Mouse (Mus musculus) liver, adult 2 months (tissue): Measurements from ENCODE around the gene Scgb3a1. TPM values are rescaled to one million over a fixed set of nuclear protein-coding genes. Genes with fewer than 3 reads are reported as not detected.
A peak's percentile ranks its signal among the peaks of the same experiment; 100 is the strongest.

Experiments used
- DNase-seq: peaks from one replicate; pipeline ENCODE4 v3.0.0-alpha.2; 2011; ENCODE audit warnings: low read depth, low spot score; ENCODE audit errors: extremely low read depth
- H3K27ac ChIP-seq: fragments of 200-500 bp; replicated peaks from 2 replicates; pipeline ENCODE4 v1.5.1; 2012; ENCODE audit warnings: low read depth, mild to moderate bottlenecking, control low read depth, inconsistent platforms, low read length; ENCODE audit not compliant: insufficient read depth
- H3K27me3 ChIP-seq: fragments of 200-500 bp; 2 replicates; pipeline ENCODE4 v1.6.1; 2012; ENCODE audit warnings: mild to moderate bottlenecking, moderate library complexity, low read length, inconsistent platforms; ENCODE audit not compliant: control insufficient read depth, insufficient read depth
- H3K36me3 ChIP-seq: fragments of 200-500 bp; 2 replicates; pipeline ENCODE4 v1.6.1; 2012; ENCODE audit warnings: low read length, inconsistent platforms; ENCODE audit not compliant: control insufficient read depth, insufficient read depth
- H3K4me1 ChIP-seq: fragments of 200-500 bp; 2 replicates; pipeline ENCODE4 v1.6.1; 2011; ENCODE audit warnings: low read length; ENCODE audit not compliant: control insufficient read depth, insufficient read depth
- H3K4me3 ChIP-seq: fragments of 200-500 bp; 2 replicates; pipeline ENCODE4 v1.5.1; 2011; ENCODE audit warnings: low read depth, mild to moderate bottlenecking, control low read depth, low read length, moderate library complexity; ENCODE audit not compliant: insufficient read depth
- H3K79me2 ChIP-seq: fragments of 200-500 bp; 2 replicates; pipeline ENCODE4 v1.6.1; 2012; ENCODE audit warnings: inconsistent platforms, mild to moderate bottlenecking, low read length, moderate library complexity; ENCODE audit not compliant: control insufficient read depth, insufficient read depth
- H3K9ac ChIP-seq: fragments of 200-500 bp; 2 replicates; pipeline ENCODE4 v1.6.1; 2012; ENCODE audit warnings: low read depth, mild to moderate bottlenecking, control low read depth, inconsistent platforms, low read length
- CTCF ChIP-seq: fragments of 200-500 bp; IDR thresholded peaks from 2 replicates; pipeline ENCODE4 v1.5.1; 2011; ENCODE audit warnings: low read depth, low read length, control low read depth
- POLR2A ChIP-seq: fragments of 200-500 bp; IDR thresholded peaks from 2 replicates; pipeline ENCODE4 v1.6.1; 2011; ENCODE audit warnings: low read length, control low read depth; ENCODE audit not compliant: insufficient read depth; ENCODE audit errors: extremely low read depth
- WGBS: fragments of 180-500 bp; shearing (Covaris S2); methylation state at CpG from one replicate; pipeline ENCODE4 v1.1.7; 2018; 5-methylcytosine and 5-hydroxymethylcytosine counted together
- polyA plus RNA-seq: library from polyadenylated mRNA; depleted of rRNA; stranded (reverse); fragments of >200 nt; gene quantifications from 2 replicates; pipeline ENCODE4 v1.2.3, GENCODE M21; 2012
- total RNA-seq: library from RNA; depleted of rRNA; stranded (reverse); fragments of >200 nt; gene quantifications from 2 replicates; pipeline ENCODE4 v1.2.3, GENCODE M21; 2014

Scgb3a1 gene
- total and polyA plus RNA-seq, 2 experiments = 0.22 TPM; not detected in 1

GRCm38 (mm10) chr11:49653079-49653408 is 10.4 kb upstream of the Scgb3a1 start:
- Histone ChIP-seq H3K4me3 (no peak overlapping the region), H3K36me3 (no peaks in the 10 kb centered on the region), H3K79me2 (no peaks in the 10 kb centered on the region), H3K27ac (no peak overlapping the region), H3K4me1 (peaks cover 7% of the 10 kb centered on the region; the same call in 1 of the 2 replicates), H3K27me3 (no peaks in the 10 kb centered on the region), H3K9ac (no peak overlapping the region)
- DNase-seq = no peak
- TF ChIP-seq POLR2A = no peak
- no peak for TF ChIP-seq CTCF
- 20% methylated on average over 11 of the region's 11 CpGs for WGBS

DNA sequence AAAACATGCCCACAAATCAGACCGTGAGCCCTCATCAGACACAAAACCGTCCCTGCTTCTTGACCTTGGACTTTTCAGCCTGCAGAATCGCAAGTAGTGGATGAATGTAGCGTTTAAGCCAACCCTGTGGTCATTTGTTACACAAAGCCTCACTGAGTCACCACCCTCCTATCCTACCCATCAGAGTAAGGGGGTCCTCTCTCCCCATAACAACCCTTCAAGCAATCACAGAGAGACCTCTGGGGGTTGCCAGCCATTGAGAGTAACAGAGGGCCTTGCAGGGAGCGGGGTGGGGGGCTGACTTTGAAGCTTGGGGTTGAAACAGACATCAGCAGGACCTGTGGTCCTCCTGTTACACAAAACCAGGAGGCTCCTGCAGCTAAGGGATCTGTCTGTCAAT is 8.8 kb upstream of the Scgb3a1 start:
- WGBS = 96% methylated on average over 5 of the region's 5 CpGs
- no peak overlapping the region for H3K27ac ChIP-seq
- no peaks in the 10 kb centered on the region for H3K79me2 ChIP-seq
- H3K4me1 ChIP-seq = peaks cover 9% of the 10 kb centered on the region
- no peak overlapping the region for H3K4me3 ChIP-seq
- no peaks in the 10 kb centered on the region for H3K27me3 ChIP-seq
- TF ChIP-seq CTCF (no peak), POLR2A (no peak)
- no peaks in the 10 kb centered on the region for H3K36me3 ChIP-seq
- no peak for DNase-seq
- no peak overlapping the region for H3K9ac ChIP-seq

DNA sequence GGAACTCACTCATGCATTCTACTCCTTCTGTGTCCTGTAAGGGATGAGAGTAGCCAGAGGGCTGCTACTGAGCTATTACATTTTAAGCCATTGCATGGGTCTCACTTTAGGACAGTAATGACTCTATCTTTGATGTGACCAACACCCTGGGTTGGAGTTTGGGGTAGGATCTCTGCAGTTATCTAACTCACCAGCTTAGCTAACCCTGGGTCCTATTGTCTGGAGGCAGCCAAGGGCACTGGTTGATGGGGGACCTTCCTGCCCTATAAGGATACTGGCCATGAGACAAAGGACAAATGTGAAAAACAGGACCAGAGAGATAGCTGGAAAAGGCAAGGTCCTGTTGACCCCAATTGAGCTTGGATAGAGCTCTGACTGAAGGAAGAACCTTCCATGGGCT is 7.9 kb upstream of the Scgb3a1 start:
- Histone ChIP-seq H3K27ac (no peak overlapping the region), H3K79me2 (no peaks in the 10 kb centered on the region), H3K9ac (no peak overlapping the region), H3K27me3 (no peaks in the 10 kb centered on the region), H3K4me1 (peaks cover 8% of the 10 kb centered on the region), H3K4me3 (no peak overlapping the region), H3K36me3 (no peaks in the 10 kb centered on the region)
- DNase-seq = no peak
- TF ChIP-seq POLR2A = no peak
- TF ChIP-seq CTCF = no peak

DNA sequence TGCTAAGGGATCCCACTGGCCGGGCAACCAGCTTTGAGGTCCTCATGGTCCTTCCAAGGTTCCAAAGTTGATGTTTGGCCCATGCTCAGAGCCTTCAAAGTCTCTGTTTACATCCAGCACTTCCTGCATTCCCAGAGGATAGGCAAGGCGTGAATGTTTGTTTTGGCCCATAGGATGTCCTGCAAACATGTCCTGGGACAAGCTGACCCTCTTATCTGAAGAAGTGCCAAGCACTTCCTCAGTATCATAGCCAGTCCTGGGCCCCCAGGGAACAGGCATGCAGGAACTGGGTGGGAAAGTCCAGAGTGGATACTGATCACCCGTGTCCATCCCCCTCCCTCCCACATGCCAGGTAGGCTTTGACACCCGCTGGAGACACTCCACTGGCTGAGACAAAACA is 5.3 kb upstream of the Scgb3a1 start:
- H3K79me2 ChIP-seq = no peaks in the 10 kb centered on the region
- no peaks in the 10 kb centered on the region for H3K36me3 ChIP-seq
- H3K27me3 ChIP-seq = no peaks in the 10 kb centered on the region
- WGBS = 55% methylated on average over 4 of the region's 4 CpGs
- H3K9ac ChIP-seq = no peak overlapping the region
- no peak for TF ChIP-seq POLR2A
- peak overlapping the region; percentile 50; the same call in 1 of the 2 replicates for H3K27ac ChIP-seq
- DNase-seq = peak; percentile 20
- peaks cover 3% of the 10 kb centered on the region for H3K4me1 ChIP-seq
- no peak overlapping the region for H3K4me3 ChIP-seq

DNA sequence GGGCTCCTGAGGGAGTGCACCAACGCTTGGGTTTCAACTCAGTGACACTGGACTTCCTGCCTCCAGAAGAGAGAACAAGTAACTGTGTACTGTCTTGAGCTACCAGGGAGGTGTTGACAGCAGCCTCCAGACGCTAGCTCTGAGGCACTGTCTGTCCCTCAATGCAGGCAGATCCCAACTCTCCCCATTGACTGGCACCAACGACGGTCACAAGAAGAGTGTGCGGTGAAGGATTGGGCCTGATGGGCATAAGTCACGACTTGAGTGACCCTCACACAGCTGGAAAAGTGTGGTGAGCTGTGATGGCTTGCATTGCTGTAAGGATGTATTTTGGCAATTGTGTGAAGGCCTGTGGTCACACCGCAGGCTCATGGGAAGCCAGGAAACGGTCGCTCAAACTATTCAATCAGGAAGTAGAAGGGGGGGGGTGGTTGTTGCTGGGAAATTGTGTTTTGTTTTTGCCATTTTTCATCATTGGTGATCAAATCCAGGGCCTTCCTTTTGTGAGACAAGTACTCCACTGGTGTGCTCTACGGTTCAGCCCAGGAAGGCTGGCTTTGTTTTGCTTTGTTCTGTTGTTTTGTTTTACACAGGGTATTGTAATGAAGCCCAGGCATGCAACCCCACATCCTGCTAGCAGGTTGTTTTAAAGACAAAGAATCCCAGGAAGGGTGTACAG is 4.5 kb upstream of the Scgb3a1 start:
- no peak overlapping the region for H3K4me3 ChIP-seq
- H3K9ac ChIP-seq = no peak overlapping the region
- no peaks in the 10 kb centered on the region for H3K27me3 ChIP-seq
- peak overlapping the region; percentile 8 for H3K27ac ChIP-seq
- 61% methylated on average over 10 of the region's 10 CpGs for WGBS
- TF ChIP-seq CTCF = no peak
- no peak for TF ChIP-seq POLR2A
- no peaks in the 10 kb centered on the region for H3K36me3 ChIP-seq
- peak; percentile 14 for DNase-seq
- no peaks in the 10 kb centered on the region for H3K79me2 ChIP-seq
- H3K4me1 ChIP-seq = peaks cover 2% of the 10 kb centered on the region

DNA sequence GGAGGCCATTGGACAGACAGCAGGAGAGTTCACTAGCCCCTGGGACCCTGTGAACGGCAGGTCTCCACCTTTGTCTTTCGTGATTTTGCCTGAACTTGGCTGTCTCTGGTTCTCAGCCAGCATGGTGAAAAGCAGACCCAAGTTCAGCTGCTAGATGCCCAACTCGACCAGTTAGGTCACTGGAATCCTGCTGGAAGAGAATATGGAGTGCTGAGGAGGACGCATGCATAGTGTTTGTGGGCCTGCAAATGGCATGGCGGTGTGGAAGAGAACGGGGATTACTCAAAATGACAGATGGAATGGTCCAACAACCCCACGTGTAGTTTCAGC is 4.0 kb upstream of the Scgb3a1 start:
- Histone ChIP-seq H3K79me2 (no peaks in the 10 kb centered on the region), H3K4me1 (peaks cover 2% of the 10 kb centered on the region), H3K9ac (no peak overlapping the region), H3K27ac (peak overlapping the region; percentile 8; the same call in 1 of the 2 replicates), H3K27me3 (no peaks in the 10 kb centered on the region), H3K4me3 (no peak overlapping the region), H3K36me3 (no peaks in the 10 kb centered on the region)
- TF ChIP-seq POLR2A (no peak), CTCF (no peak)
- WGBS = 83% methylated on average over 7 of the region's 7 CpGs
- no peak for DNase-seq
